In genomic region chr2:130296134-130296745, GRCm38 (mm10) we compare ENCODE assay signal across 8 mouse cellular contexts. TPM values are rescaled to one million over a fixed set of nuclear protein-coding genes. Genes with fewer than 3 reads are reported as not detected.
DNase-seq lines count a peak whose midpoint lies in the region; ATAC-seq lines count a peak whose summit lies in the region.

No protein-coding gene starts in this region.

- peak; percentile 46 for DNase-seq in embryo, embryonic 10 days (ENCODE audit: low spot score)
- DNase-seq in embryo, embryonic 11 days: no peak
- peak; percentile 16 for DNase-seq in urinary bladder, postnatal 14 days (ENCODE audit: low spot score)
- no peak for DNase-seq in urinary bladder, postnatal 36 days (ENCODE audit: low spot score in 2 of 2)
- DNase-seq in ovary, adult 18-20 months (ENCODE audit: low spot score): no peak
- DNase-seq in cerebellum, adult 11 months: no peak
- DNase-seq in cerebellum, adult 11-12 months: no peak

- no peaks in the 10 kb centered on the region for H3K9me3 ChIP-seq in liver, embryonic 16.5 days (replicated peaks; ENCODE audit: control insufficient read depth, low read length)

- H3K9ac ChIP-seq in liver, embryonic 16.5 days (ENCODE audit: low read depth, low read length): no peak overlapping the region

- peak overlapping the region; percentile 60 for H3K4me2 ChIP-seq in liver, embryonic 16.5 days (ENCODE audit: low read depth, low read length)

- no peaks in the 10 kb centered on the region for H3K36me3 ChIP-seq in liver, embryonic 16.5 days (ENCODE audit: control insufficient read depth, insufficient read depth)

- ATAC-seq in liver, embryonic 16.5 days (ENCODE audit: low read depth): no peak

- peak overlapping the region; percentile 56 for H3K4me3 ChIP-seq in liver, embryonic 16.5 days (ENCODE audit: low read depth, low read length)

- H3K27ac ChIP-seq in liver, embryonic 16.5 days (ENCODE audit: low read length): no peak overlapping the region

- 5% methylated on average over 20 of the region's 20 CpGs for WGBS in liver, embryonic 16.5 days (ENCODE audit: insufficient replicate concordance)

- H3K27me3 ChIP-seq in liver, embryonic 16.5 days (ENCODE audit: control insufficient read depth, insufficient read depth, low read depth, low read length): peaks cover 73% of the 10 kb centered on the region

- H3K4me1 ChIP-seq in liver, embryonic 16.5 days (ENCODE audit: control insufficient read depth, low read depth, low read length): no peaks in the 10 kb centered on the region; the same call in 1 of the 2 replicates

RNA-seq across cellular contexts. Expression of gene Ebf4, which starts 1.3 kb away (rescaled TPM):
- polyA plus RNA-seq in liver, embryonic 16.5 days (2015; fragmentation: Nextera tagmentation; extraction: Ambion mirVana): 0.05 TPM in 2 replicates

RNA-seq across cellular contexts. Expression of gene Idh3b, which starts 11.9 kb away (rescaled TPM):
- polyA plus RNA-seq in liver, embryonic 16.5 days (2015; fragmentation: Nextera tagmentation; extraction: Ambion mirVana): 106 and 108 TPM in 2 replicates

RNA-seq across cellular contexts. Expression of gene Nop56, which starts 22.0 kb away (rescaled TPM):
- polyA plus RNA-seq in liver, embryonic 16.5 days (2015; fragmentation: Nextera tagmentation; extraction: Ambion mirVana): 120 and 130 TPM in 2 replicates

Comparison
In these comparisons a context has a peak if more than half of its experiments do, and no peak if none do; other contexts are left out.
1. DNase-seq: peak in embryo, embryonic 10 days (single experiment) and urinary bladder, postnatal 14 days (single experiment); none in embryo, embryonic 11 days (single experiment), urinary bladder, postnatal 36 days (0 of 2), ovary, adult 18-20 months (single experiment), cerebellum, adult 11 months (single experiment) and cerebellum, adult 11-12 months (single experiment).